Mouse (Mus musculus): Measurements from ENCODE around the gene Gm47959. TPM values are rescaled to one million over a fixed set of nuclear protein-coding genes. Genes with fewer than 3 reads are reported as not detected.

The Gm47959 gene
- not detected in 2 replicates for polyA plus RNA-seq (2012; rRNA removed; ENCODE audit: low replicate concordance)

GRCm38 (mm10) chr1:83000306-83000705 lies at the start of gene Gm47959:
Gene Gm47959, plus strand, starts transcription at chr1:83000548.

GRCm38 (mm10) chr1:82955913-82956312 lies 44.4 kb upstream of the Gm47959 start, which contains the start of gene Gm7544:
Gene Gm7544, minus strand, starts transcription at chr1:82956013.

DNA sequence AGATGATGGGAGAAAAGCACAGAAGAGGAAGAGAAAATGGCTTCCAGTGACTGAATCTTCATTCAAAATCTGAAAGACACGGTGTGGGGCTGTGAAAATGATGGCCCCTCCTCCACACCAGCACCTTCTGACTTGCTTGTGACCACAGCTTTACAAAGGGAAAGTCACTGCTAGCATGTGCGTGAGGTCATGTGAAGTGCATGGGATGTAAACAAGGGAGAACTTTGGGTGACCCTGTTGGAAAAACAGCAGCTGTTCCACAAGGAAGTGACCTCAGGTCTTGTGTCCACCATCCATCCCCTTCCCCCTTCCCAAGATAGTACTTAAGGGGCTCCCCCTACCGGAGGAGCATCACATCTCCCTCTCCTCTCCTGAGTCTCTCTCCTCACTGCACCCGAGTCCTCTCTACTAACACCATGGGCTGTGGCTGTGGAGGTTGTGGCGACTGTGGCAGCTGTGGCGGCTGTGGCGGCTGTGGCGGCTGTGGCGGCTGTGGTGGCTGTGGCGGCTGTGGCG lies 40.4 kb upstream of the Gm47959 start, which contains the start of gene Gm47955:
Gm47955 (plus strand) TSS at position 417 of the 516 bp plus-strand sequence.

DNA sequence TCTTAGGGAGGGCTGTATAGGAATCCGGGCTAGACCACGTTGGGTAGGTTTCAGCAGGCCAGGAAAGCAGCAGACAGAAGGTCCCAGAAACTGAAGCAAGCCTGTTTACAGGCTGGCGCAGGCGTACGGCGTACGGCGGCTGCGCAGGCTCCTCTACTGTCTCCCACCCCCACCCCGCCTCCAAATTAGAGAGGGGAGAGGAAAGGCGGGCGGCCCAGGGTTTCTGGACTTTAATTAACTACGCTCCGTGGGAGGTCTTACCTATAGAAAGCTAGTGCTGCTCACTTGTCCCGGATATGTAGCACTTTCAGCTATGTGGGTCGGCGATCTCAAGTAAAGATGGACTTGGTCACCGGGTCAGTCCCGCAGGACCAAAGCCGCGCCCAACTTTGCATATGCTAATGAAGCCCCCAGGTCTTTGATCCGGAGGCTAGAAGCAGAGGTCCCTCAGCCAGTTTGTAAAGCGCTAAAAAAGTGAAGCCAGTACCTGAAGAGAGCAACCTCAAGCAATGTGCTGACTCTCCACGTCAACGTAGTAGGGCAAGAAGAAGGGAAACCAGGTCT lies 37.8 kb downstream of the Gm47959 start, which contains the start of gene Slc19a3:
Slc19a3 (minus strand) TSS at position 340 of the 564 bp plus-strand sequence.

GRCm38 (mm10) chr1:83042380-83042779 lies 42.0 kb downstream of the Gm47959 start, which contains the start of gene Krtap28-10:
Gene Krtap28-10, minus strand, starts transcription at chr1:83042480.

GRCm38 (mm10) chr1:83044882-83045427 lies 44.6 kb downstream of the Gm47959 start, which contains the start of gene Gm47969:
Gene Gm47969, plus strand, starts transcription at chr1:83044932.

Other genes starting within 250 kb of the Gm47959 start
- gene Tm4sf20, start 232.1 kb upstream of the Gm47959 start, polyA plus RNA-seq (2012; rRNA removed; ENCODE audit: low replicate concordance): not detected in 2 replicates
- gene Gm47791, start 229.3 kb upstream of the Gm47959 start, polyA plus RNA-seq (2012; rRNA removed; ENCODE audit: low replicate concordance): not detected in 2 replicates
- gene Agfg1, start 161.1 kb upstream of the Gm47959 start, polyA plus RNA-seq (2012; rRNA removed; ENCODE audit: low replicate concordance): 36.6 and 52.2 TPM in 2 replicates
- 0.47 and 1.1 TPM in 2 replicates for gene A030005L19Rik, start 87.2 kb upstream of the Gm47959 start, polyA plus RNA-seq (2012; rRNA removed; ENCODE audit: low replicate concordance)
- not detected in 2 replicates for gene A030014E15Rik, start 75.6 kb upstream of the Gm47959 start, polyA plus RNA-seq (2012; rRNA removed; ENCODE audit: low replicate concordance)
- not detected in 2 replicates for gene Gm6217, start 69.1 kb upstream of the Gm47959 start, polyA plus RNA-seq (2012; rRNA removed; ENCODE audit: low replicate concordance)
- not detected in 2 replicates for gene A030003K21Rik, start 57.2 kb upstream of the Gm47959 start, polyA plus RNA-seq (2012; rRNA removed; ENCODE audit: low replicate concordance)
- not detected in 2 replicates for gene Gm7544, start 44.5 kb upstream of the Gm47959 start, polyA plus RNA-seq (2012; rRNA removed; ENCODE audit: low replicate concordance)
- not detected in 2 replicates for gene Gm47955, start 40.3 kb upstream of the Gm47959 start, polyA plus RNA-seq (2012; rRNA removed; ENCODE audit: low replicate concordance)
- 0.95 and 1.2 TPM in 2 replicates for gene Slc19a3, start 37.9 kb downstream of the Gm47959 start, polyA plus RNA-seq (2012; rRNA removed; ENCODE audit: low replicate concordance)
- gene Krtap28-10, start 41.9 kb downstream of the Gm47959 start, polyA plus RNA-seq (2012; rRNA removed; ENCODE audit: low replicate concordance): not detected in 2 replicates
- not detected in 2 replicates for gene Gm47969, start 44.4 kb downstream of the Gm47959 start, polyA plus RNA-seq (2012; rRNA removed; ENCODE audit: low replicate concordance)
- not detected in 2 replicates for gene A030005K14Rik, start 58.8 kb downstream of the Gm47959 start, polyA plus RNA-seq (2012; rRNA removed; ENCODE audit: low replicate concordance)
- 0.16 TPM in 1 of 2 replicates, not detected in the other for gene Krtap28-13, start 60.4 kb downstream of the Gm47959 start, polyA plus RNA-seq (2012; rRNA removed; ENCODE audit: low replicate concordance)
- not detected in 2 replicates for gene Ccl20, start 116.2 kb downstream of the Gm47959 start, polyA plus RNA-seq (2012; rRNA removed; ENCODE audit: low replicate concordance)
- gene Daw1, start 159.2 kb downstream of the Gm47959 start, polyA plus RNA-seq (2012; rRNA removed; ENCODE audit: low replicate concordance): 0.09 TPM in 1 of 2 replicates, not detected in the other